Comparison of ENCODE assay signal across 25 mouse cellular contexts in the genomic region with DNA sequence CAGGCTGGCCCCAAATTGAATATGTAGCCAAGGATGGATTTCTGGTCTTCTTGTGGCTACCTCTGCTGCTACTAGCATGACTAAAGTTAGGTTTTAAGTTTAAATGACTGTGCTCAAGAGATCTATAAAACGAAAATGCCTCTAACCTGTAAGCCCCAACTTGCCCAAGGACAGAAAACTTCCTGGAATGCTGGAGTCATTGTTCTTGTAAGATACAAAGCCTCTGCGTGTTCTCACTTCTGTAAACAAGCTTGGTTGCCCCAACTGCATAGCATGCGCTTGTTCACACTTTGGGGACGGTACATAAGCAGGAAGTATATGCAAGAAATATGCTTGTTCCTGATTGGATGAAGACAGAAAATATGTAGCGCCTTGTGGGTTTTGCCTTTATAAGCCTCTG.
"Had no signal": no experiment of that assay in that cellular context is flagged by ENCODE, and none has a peak within 500 bp of the region (broad histone marks: within the 10 kb centered on the region; RNA-seq: fewer than 3 reads in every experiment).

No protein-coding gene starts in this region.

- H3K4me3 ChIP-seq: heart, adult 2 months; heart, embryonic 13.5 days; heart, embryonic 15.5 days; hindbrain, embryonic 13.5 days; hindbrain, embryonic 15.5 days; left cerebral cortex, adult 2 months; limb, embryonic 10.5 days; limb, embryonic 12.5 days; liver, embryonic 13.5 days; liver, embryonic 15.5 days had no signal

- DNase-seq: gastrocnemius, postnatal 14 days; gastrocnemius, postnatal 36 days; heart, adult 2 months; heart, postnatal 14 days; heart, postnatal 36 days; kidney, adult 18-20 months; kidney, adult 8-10 months; kidney, postnatal 10 days; kidney, postnatal 25 days; kidney, postnatal 4 days; layer of hippocampus, adult 9-11 months; layer of hippocampus, postnatal 36 days; liver; liver, embryonic 13.5 days had no signal

- ATAC-seq: hindbrain, postnatal 0 days; intestine, embryonic 16.5 days; liver, postnatal 0 days had no signal

- H3K27me3 ChIP-seq: heart, embryonic 13.5 days; heart, embryonic 15.5 days; hindbrain, embryonic 15.5 days; limb, embryonic 12.5 days; liver, embryonic 13.5 days had no signal

- H3K36me3 ChIP-seq: heart, embryonic 13.5 days; heart, embryonic 15.5 days; hindbrain, embryonic 13.5 days; hindbrain, embryonic 15.5 days; limb, embryonic 10.5 days; limb, embryonic 12.5 days; liver, embryonic 13.5 days; liver, embryonic 15.5 days had no signal

- H3K9me3 ChIP-seq: heart, embryonic 13.5 days; heart, embryonic 15.5 days; hindbrain, embryonic 13.5 days; hindbrain, embryonic 15.5 days; limb, embryonic 10.5 days; limb, embryonic 12.5 days; liver, embryonic 13.5 days; liver, embryonic 15.5 days had no signal
